Mouse (Mus musculus) heart, embryonic 10.5 days (tissue): ENCODE measurements around the gene Reln. TPM values are rescaled to one million over a fixed set of nuclear protein-coding genes. Genes with fewer than 3 reads are reported as not detected.

Experiments
- DNase-seq: peaks from one replicate; pipeline ENCODE4 v3.0.0-alpha.2; 2017; ENCODE audit warnings: low spot score
- H3K27ac ChIP-seq: fragments of 300-500 bp; sonication (generic); 2 replicates; pipeline ENCODE4 v1.5.1; 2016; ENCODE audit warnings: mild to moderate bottlenecking
- H3K27me3 ChIP-seq: fragments of 300-500 bp; sonication (generic); 2 replicates; pipeline ENCODE4 v1.6.1; 2016; ENCODE audit warnings: mild to moderate bottlenecking; ENCODE audit not compliant: poor library complexity, insufficient read depth, severe bottlenecking
- H3K36me3 ChIP-seq: fragments of 300-500 bp; sonication (generic); 2 replicates; pipeline ENCODE4 v1.6.1; 2016; ENCODE audit warnings: mild to moderate bottlenecking, moderate library complexity
- H3K4me1 ChIP-seq: fragments of 300-500 bp; sonication (generic); 2 replicates; pipeline ENCODE4 v1.6.1; 2016; ENCODE audit warnings: mild to moderate bottlenecking
- H3K4me3 ChIP-seq: fragments of 300-500 bp; sonication (generic); 2 replicates; pipeline ENCODE4 v1.5.1; 2016; ENCODE audit warnings: mild to moderate bottlenecking, moderate library complexity
- H3K9me3 ChIP-seq: fragments of 300-500 bp; sonication (generic); 2 replicates; pipeline ENCODE4 v1.6.1; 2016; ENCODE audit warnings: mild to moderate bottlenecking, moderate library complexity
- WGBS: fragments of 180-500 bp; shearing (Covaris S2); methylation state at CpG from one replicate; pipeline ENCODE4 v1.1.7; 2016; 5-methylcytosine and 5-hydroxymethylcytosine counted together
- polyA plus RNA-seq: library from polyadenylated mRNA; unstranded; fragments of >200 nt; fragmentation: Nextera tagmentation; extraction: Ambion mirVana; gene quantifications from 2 replicates; pipeline ENCODE4 v1.2.1, GENCODE M21; 2016

The Reln gene
- polyA plus RNA-seq, 1 experiment from 2014 or later = 16.9 TPM

DNA sequence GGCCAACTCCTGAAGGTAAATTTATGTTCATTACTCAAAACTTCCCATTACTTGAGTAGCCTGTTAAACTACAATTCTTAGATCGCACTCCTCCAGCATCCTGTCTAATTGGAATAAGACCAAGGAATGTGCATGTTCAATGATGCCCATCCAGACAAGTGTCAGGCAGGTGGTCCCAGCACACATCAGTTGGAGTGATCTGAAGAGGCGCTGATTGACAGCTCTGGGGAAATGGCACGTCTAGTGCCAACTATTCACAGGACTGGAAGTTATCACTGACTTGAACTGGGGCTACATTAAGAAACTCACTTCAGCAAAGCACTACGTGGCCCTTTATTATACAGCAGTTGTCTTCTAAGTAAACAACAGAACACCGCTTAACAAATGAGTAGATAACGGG is 44.5 kb downstream of the Reln start:
- Histone ChIP-seq H3K36me3 (no peaks in the 10 kb centered on the region), H3K27me3 (no peaks in the 10 kb centered on the region), H3K9me3 (no peaks in the 10 kb centered on the region), H3K27ac (no peak overlapping the region), H3K4me3 (no peak overlapping the region), H3K4me1 (no peaks in the 10 kb centered on the region)
- WGBS = 80% methylated on average over 6 of the region's 6 CpGs
- DNase-seq = no peak

GRCm38 (mm10) chr5:22295161-22295560 is 49.3 kb downstream of the Reln start:
- Histone ChIP-seq H3K27me3 (no peaks in the 10 kb centered on the region), H3K4me3 (no peak overlapping the region), H3K36me3 (no peaks in the 10 kb centered on the region), H3K9me3 (no peaks in the 10 kb centered on the region), H3K27ac (no peak overlapping the region), H3K4me1 (no peaks in the 10 kb centered on the region)
- DNase-seq = no peak
- WGBS = 88% methylated on average over 6 of the region's 6 CpGs

DNA sequence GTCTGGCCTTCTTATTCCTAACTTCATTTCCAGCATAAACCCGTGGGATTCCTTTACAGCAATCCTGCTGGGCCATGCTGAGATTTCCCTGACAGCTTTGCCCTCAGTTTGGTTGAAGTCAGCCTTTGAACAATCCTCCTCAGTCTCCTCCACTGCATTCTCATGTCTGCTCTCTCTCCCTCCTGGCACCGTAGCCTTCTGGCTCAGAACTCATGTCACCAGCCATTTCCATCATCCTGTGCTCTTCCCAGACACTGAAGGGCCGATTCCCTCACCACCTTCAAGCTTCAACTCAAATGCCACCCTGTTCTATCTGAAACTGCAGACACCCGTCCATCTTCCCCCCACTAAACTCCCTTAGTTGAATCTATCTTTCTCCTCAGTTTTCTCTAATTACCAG is 53.1 kb downstream of the Reln start:
- WGBS = 74% methylated on average over 4 of the region's 4 CpGs
- Histone ChIP-seq H3K27ac (no peak overlapping the region), H3K27me3 (no peaks in the 10 kb centered on the region), H3K4me1 (no peaks in the 10 kb centered on the region), H3K36me3 (no peaks in the 10 kb centered on the region), H3K4me3 (no peak overlapping the region), H3K9me3 (no peaks in the 10 kb centered on the region)
- DNase-seq = no peak

- no peak for DNase-seq
- Histone ChIP-seq H3K4me3 (no peak overlapping the region), H3K9me3 (no peaks in the 10 kb centered on the region), H3K27me3 (no peaks in the 10 kb centered on the region), H3K27ac (no peak overlapping the region), H3K36me3 (no peaks in the 10 kb centered on the region), H3K4me1 (no peaks in the 10 kb centered on the region)
- WGBS = 87% methylated on average over 4 of the region's 4 CpGs
Measured at GRCm38 (mm10) chr5:22285396-22285795, 59.1 kb downstream of the Reln start.

- Histone ChIP-seq H3K9me3 (no peaks in the 10 kb centered on the region), H3K27me3 (no peaks in the 10 kb centered on the region), H3K4me3 (no peak overlapping the region), H3K27ac (no peak overlapping the region), H3K4me1 (no peaks in the 10 kb centered on the region), H3K36me3 (no peaks in the 10 kb centered on the region)
- WGBS = 87% methylated on average over 7 of the region's 7 CpGs
- DNase-seq = no peak
Measured at GRCm38 (mm10) chr5:22282141-22282665, 62.3 kb downstream of the Reln start.

DNA sequence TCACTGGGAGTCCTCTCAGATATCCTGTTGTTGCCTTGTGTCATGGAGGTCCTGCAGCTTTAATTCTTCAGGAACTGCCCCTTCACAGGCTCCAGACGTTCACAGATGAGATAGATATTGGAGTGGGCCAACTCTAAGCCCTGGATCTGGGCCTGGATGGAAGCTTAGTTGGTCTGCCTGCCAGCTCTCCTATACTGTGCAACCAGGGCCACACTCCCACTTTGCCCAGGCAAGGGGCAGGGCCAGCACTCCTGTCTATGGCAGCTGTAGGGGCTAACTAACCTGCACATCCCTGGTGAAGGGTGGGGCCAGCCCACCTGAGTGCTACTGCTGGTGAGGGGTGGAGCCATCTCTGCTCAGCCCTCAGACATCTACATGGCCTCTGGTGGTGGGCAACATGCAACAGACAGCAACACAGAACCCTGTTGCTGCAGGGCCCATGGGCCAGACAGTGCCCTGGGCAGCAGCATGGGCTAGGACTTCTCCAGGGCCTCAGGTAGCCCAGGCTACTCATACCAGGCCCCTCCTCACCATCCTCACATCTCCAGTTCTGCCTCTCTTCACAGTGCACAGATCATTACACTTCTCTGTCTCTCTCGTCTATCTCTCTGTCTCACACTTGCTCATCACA is 63.9 kb downstream of the Reln start:
- Histone ChIP-seq H3K27me3 (no peaks in the 10 kb centered on the region), H3K27ac (no peak overlapping the region), H3K4me1 (no peaks in the 10 kb centered on the region), H3K9me3 (no peaks in the 10 kb centered on the region), H3K4me3 (no peak overlapping the region), H3K36me3 (no peaks in the 10 kb centered on the region)
- no peak for DNase-seq
- WGBS = 65% methylated on average over 2 of the region's 2 CpGs

DNA sequence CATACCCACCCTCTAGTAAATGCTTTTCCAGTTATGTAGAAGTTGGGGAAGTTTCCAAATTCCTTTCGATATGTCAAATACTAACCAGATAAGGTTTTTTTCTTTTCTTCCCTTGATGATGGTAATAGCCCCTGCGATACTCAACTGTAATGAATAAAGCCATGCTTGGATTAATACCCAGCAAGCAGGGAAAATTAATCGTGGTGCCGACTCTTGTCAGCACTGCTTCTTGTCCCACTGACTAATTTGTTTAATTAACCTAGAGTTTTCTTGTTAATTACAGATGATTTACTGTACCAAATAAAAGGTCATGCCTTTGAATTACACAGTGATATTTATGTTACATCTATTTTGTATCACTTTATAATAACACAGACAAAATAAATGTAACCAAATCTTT is 65.3 kb downstream of the Reln start:
- WGBS = 88% methylated on average over 4 of the region's 4 CpGs
- DNase-seq = no peak
- H3K36me3 ChIP-seq = no peaks in the 10 kb centered on the region
- no peaks in the 10 kb centered on the region for H3K4me1 ChIP-seq
- H3K9me3 ChIP-seq = no peaks in the 10 kb centered on the region
- no peaks in the 10 kb centered on the region for H3K27me3 ChIP-seq
- no peak overlapping the region for H3K27ac ChIP-seq
- no peak overlapping the region for H3K4me3 ChIP-seq

- Histone ChIP-seq H3K4me3 (no peak overlapping the region), H3K27me3 (no peaks in the 10 kb centered on the region), H3K27ac (no peak overlapping the region), H3K9me3 (no peaks in the 10 kb centered on the region), H3K36me3 (no peaks in the 10 kb centered on the region), H3K4me1 (no peaks in the 10 kb centered on the region)
- 82% methylated on average over 4 of the region's 4 CpGs for WGBS
- DNase-seq = no peak
Measured at GRCm38 (mm10) chr5:22274134-22274533, 70.4 kb downstream of the Reln start.

DNA sequence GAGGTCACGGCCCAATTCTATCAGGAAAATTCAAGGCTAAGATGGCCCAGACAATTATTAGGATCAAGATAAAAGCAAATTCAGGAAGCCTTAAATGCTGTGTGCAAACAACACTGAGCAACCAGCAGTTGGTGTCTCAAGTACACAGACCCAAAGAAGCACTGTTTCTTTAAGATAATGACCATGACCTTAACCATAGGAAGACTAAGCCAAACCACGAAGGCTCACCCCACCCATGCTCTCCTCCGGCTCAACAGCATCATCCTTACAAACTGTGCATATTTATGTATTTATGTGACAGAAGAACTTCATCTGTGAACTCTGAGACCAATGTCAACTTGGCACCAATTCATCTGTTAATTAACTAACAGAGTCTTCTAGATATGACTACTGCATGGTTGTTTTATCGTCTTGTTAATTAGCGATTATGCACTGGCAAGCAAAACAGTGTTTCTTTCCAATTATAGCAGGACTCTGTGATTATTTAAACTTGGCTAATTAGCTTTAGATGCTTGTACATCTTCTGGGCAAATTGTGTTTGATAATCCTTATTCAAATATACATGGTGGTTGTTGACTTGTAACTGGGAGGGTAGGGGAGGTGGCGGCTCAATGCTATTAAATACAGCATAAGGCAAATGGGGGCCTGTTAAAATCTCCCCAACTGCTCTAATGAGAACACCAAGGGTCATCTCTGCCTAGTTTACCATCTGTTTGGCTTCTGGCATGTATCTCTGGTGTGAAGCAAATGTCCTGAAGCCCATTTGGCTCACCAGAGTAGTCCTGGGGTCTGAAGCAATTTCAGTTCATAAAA is 77.8 kb downstream of the Reln start:
- H3K27me3 ChIP-seq = no peaks in the 10 kb centered on the region
- 84% methylated on average over 6 of the region's 6 CpGs for WGBS

GRCm38 (mm10) chr5:22262351-22262765 is 82.1 kb downstream of the Reln start:
- Histone ChIP-seq H3K4me1 (no peaks in the 10 kb centered on the region), H3K4me3 (no peak overlapping the region), H3K27me3 (no peaks in the 10 kb centered on the region), H3K36me3 (no peaks in the 10 kb centered on the region), H3K9me3 (no peaks in the 10 kb centered on the region), H3K27ac (no peak overlapping the region)
- 74% methylated on average over 3 of the region's 3 CpGs for WGBS
- DNase-seq = no peak

More for the DNA sequence above, 77.8 kb downstream of the Reln start:
- no peak for DNase-seq
- Histone ChIP-seq H3K9me3 (no peaks in the 10 kb centered on the region), H3K27ac (no peak overlapping the region), H3K4me3 (no peak overlapping the region), H3K4me1 (no peaks in the 10 kb centered on the region), H3K36me3 (no peaks in the 10 kb centered on the region)

DNA sequence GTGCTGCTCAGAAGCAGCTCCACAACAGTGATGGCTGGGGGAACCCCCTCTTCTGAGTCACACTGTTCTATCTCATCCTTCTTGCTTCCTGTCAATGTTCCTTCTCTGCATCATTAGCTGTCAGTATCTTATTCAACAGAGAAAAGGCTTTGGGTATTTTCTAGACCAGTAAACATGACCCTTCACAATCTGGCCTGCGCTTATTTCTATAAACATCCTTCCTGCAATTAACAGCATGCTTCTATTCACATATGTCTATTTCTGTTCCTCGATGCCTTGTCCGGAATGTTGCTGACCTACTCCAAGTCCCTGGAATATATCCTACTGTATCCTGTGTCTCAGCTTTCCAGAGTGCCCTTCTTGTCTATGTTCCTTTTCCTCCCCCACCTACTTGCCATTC is 89.2 kb downstream of the Reln start:
- H3K4me1 ChIP-seq = no peaks in the 10 kb centered on the region
- H3K27ac ChIP-seq = no peak overlapping the region
- no peak overlapping the region for H3K4me3 ChIP-seq
- DNase-seq = no peak
- no peaks in the 10 kb centered on the region for H3K9me3 ChIP-seq
- H3K36me3 ChIP-seq = no peaks in the 10 kb centered on the region
- WGBS = 86% methylated on average over 3 of the region's 3 CpGs
- H3K27me3 ChIP-seq = no peaks in the 10 kb centered on the region

GRCm38 (mm10) chr5:22253910-22254309 is 90.6 kb downstream of the Reln start:
- DNase-seq = no peak
- Histone ChIP-seq H3K36me3 (no peaks in the 10 kb centered on the region), H3K27ac (no peak overlapping the region), H3K27me3 (no peaks in the 10 kb centered on the region), H3K4me3 (no peak overlapping the region), H3K9me3 (no peaks in the 10 kb centered on the region), H3K4me1 (no peaks in the 10 kb centered on the region)
- WGBS = 86% methylated on average over 3 of the region's 3 CpGs

GRCm38 (mm10) chr5:22253318-22253717 is 91.2 kb downstream of the Reln start:
- WGBS = 92% methylated on average over 6 of the region's 6 CpGs
- no peak for DNase-seq
- H3K4me3 ChIP-seq = no peak overlapping the region

More at GRCm38 (mm10) chr5:22253318-22253717, 91.2 kb downstream of the Reln start:
- H3K36me3 ChIP-seq = no peaks in the 10 kb centered on the region
- H3K27ac ChIP-seq = no peak overlapping the region
- H3K9me3 ChIP-seq = no peaks in the 10 kb centered on the region
- H3K4me1 ChIP-seq = no peaks in the 10 kb centered on the region
- H3K27me3 ChIP-seq = no peaks in the 10 kb centered on the region
